Mouse (Mus musculus): ENCODE results near the gene Itga5. TPM values are rescaled to one million over a fixed set of nuclear protein-coding genes. Genes with fewer than 3 reads are reported as not detected.

The Itga5 gene
- polyA plus RNA-seq, 1 experiment from 2014 or later: 42.3 TPM

- Histone ChIP-seq H3K9ac (ENCODE audit: low read length) (no peak overlapping the region), H3K27me3 (ENCODE audit: control insufficient read depth, insufficient read depth, low read depth, low read length) (no peaks in the 10 kb centered on the region), H3K4me3 (ENCODE audit: low read length) (no peak overlapping the region), H3K9me3 (ENCODE audit: control insufficient read depth, low read length) (no peaks in the 10 kb centered on the region), H3K27ac (ENCODE audit: low read length) (peak overlapping the region; percentile 3), H3K4me2 (ENCODE audit: low read depth, low read length) (no peak overlapping the region), H3K4me1 (replicated peaks; ENCODE audit: control insufficient read depth, insufficient read depth, low read length) (peaks cover 22% of the 10 kb centered on the region), H3K36me3 (ENCODE audit: control insufficient read depth, insufficient read depth, low read length) (no peaks in the 10 kb centered on the region)
- 24% methylated on average over 3 of the region's 3 CpGs for WGBS
- ATAC-seq (ENCODE audit: low read depth): no peak
Measured at GRCm38 (mm10) chr15:103378665-103379356, 12.2 kb upstream of the Itga5 start.

GRCm38 (mm10) chr15:103377752-103378664, 11.4 kb upstream of the Itga5 start:
- Histone ChIP-seq H3K27me3 (ENCODE audit: control insufficient read depth, insufficient read depth, low read depth, low read length) (no peaks in the 10 kb centered on the region), H3K4me2 (ENCODE audit: low read depth, low read length) (peak overlapping the region; percentile 13; the same call in 1 of the 2 replicates), H3K36me3 (ENCODE audit: control insufficient read depth, insufficient read depth, low read length) (no peaks in the 10 kb centered on the region), H3K27ac (ENCODE audit: low read length) (peak overlapping the region; percentile 77), H3K4me1 (replicated peaks; ENCODE audit: control insufficient read depth, insufficient read depth, low read length) (peaks cover 16% of the 10 kb centered on the region), H3K4me3 (ENCODE audit: low read length) (no peak overlapping the region), H3K9ac (ENCODE audit: low read length) (no peak overlapping the region), H3K9me3 (ENCODE audit: control insufficient read depth, low read length) (no peaks in the 10 kb centered on the region)
- ATAC-seq (ENCODE audit: low read depth): peak; percentile 52
- WGBS: 52% methylated on average over 3 of the region's 3 CpGs

- H3K27ac ChIP-seq (ENCODE audit: low read length): peak overlapping the region; percentile 60
- H3K36me3 ChIP-seq (ENCODE audit: control insufficient read depth, insufficient read depth, low read length): no peaks in the 10 kb centered on the region
- H3K4me2 ChIP-seq (ENCODE audit: low read depth, low read length): no peak overlapping the region; the same call in 1 of the 2 replicates
- no peaks in the 10 kb centered on the region for H3K9me3 ChIP-seq (ENCODE audit: control insufficient read depth, low read length)
- ATAC-seq (ENCODE audit: low read depth): no peak
- 33% methylated on average over 8 of the region's 8 CpGs for WGBS
- H3K27me3 ChIP-seq (ENCODE audit: control insufficient read depth, insufficient read depth, low read depth, low read length): no peaks in the 10 kb centered on the region
- 0 out of 2 replicates have a peak overlapping the region, but pooled peaks have one; percentile 1 for H3K9ac ChIP-seq (ENCODE audit: low read length)
- peaks cover 14% of the 10 kb centered on the region for H3K4me1 ChIP-seq (replicated peaks; ENCODE audit: control insufficient read depth, insufficient read depth, low read length)
- no peak overlapping the region for H3K4me3 ChIP-seq (ENCODE audit: low read length)
Measured at GRCm38 (mm10) chr15:103376837-103377269, 10.3 kb upstream of the Itga5 start.

GRCm38 (mm10) chr15:103375112-103375800, 8.7 kb upstream of the Itga5 start:
- Histone ChIP-seq H3K27me3 (ENCODE audit: control insufficient read depth, insufficient read depth, low read depth, low read length) (no peaks in the 10 kb centered on the region), H3K9me3 (ENCODE audit: control insufficient read depth, low read length) (no peaks in the 10 kb centered on the region), H3K9ac (ENCODE audit: low read length) (no peak overlapping the region), H3K36me3 (ENCODE audit: control insufficient read depth, insufficient read depth, low read length) (no peaks in the 10 kb centered on the region), H3K4me1 (replicated peaks; ENCODE audit: control insufficient read depth, insufficient read depth, low read length) (peaks cover 17% of the 10 kb centered on the region), H3K4me3 (ENCODE audit: low read length) (no peak overlapping the region), H3K27ac (ENCODE audit: low read length) (no peak overlapping the region), H3K4me2 (ENCODE audit: low read depth, low read length) (no peak overlapping the region)
- 73% methylated on average over 4 of the region's 4 CpGs for WGBS
- ATAC-seq (ENCODE audit: low read depth): no peak

GRCm38 (mm10) chr15:103372461-103372860, 5.9 kb upstream of the Itga5 start:
- H3K27ac ChIP-seq (ENCODE audit: low read length): no peak overlapping the region
- H3K36me3 ChIP-seq (ENCODE audit: control insufficient read depth, insufficient read depth, low read length): no peaks in the 10 kb centered on the region
- no peak overlapping the region for H3K9ac ChIP-seq (ENCODE audit: low read length)
- no peak overlapping the region for H3K4me2 ChIP-seq (ENCODE audit: low read depth, low read length)
- H3K27me3 ChIP-seq (ENCODE audit: control insufficient read depth, insufficient read depth, low read depth, low read length): no peaks in the 10 kb centered on the region
- no peak overlapping the region for H3K4me3 ChIP-seq (ENCODE audit: low read length)
- H3K9me3 ChIP-seq (ENCODE audit: control insufficient read depth, low read length): no peaks in the 10 kb centered on the region
- no peak for ATAC-seq (ENCODE audit: low read depth)
- H3K4me1 ChIP-seq (replicated peaks; ENCODE audit: control insufficient read depth, insufficient read depth, low read length): peaks cover 11% of the 10 kb centered on the region

- H3K4me3 ChIP-seq (ENCODE audit: low read length): no peak overlapping the region
- peaks cover 9% of the 10 kb centered on the region for H3K4me1 ChIP-seq (replicated peaks; ENCODE audit: control insufficient read depth, insufficient read depth, low read length)
- no peak overlapping the region for H3K9ac ChIP-seq (ENCODE audit: low read length)
- H3K27me3 ChIP-seq (ENCODE audit: control insufficient read depth, insufficient read depth, low read depth, low read length): no peaks in the 10 kb centered on the region
- WGBS: 59% methylated on average over 1 of the region's 1 CpGs
- no peaks in the 10 kb centered on the region for H3K36me3 ChIP-seq (ENCODE audit: control insufficient read depth, insufficient read depth, low read length)
- no peak overlapping the region for H3K4me2 ChIP-seq (ENCODE audit: low read depth, low read length)
- H3K9me3 ChIP-seq (ENCODE audit: control insufficient read depth, low read length): no peaks in the 10 kb centered on the region
- H3K27ac ChIP-seq (ENCODE audit: low read length): no peak overlapping the region
- ATAC-seq (ENCODE audit: low read depth): no peak
Measured at GRCm38 (mm10) chr15:103371741-103372140, 5.2 kb upstream of the Itga5 start.

GRCm38 (mm10) chr15:103371208-103371607, 4.6 kb upstream of the Itga5 start:
- H3K4me2 ChIP-seq (ENCODE audit: low read depth, low read length): no peak overlapping the region
- ATAC-seq (ENCODE audit: low read depth): no peak
- H3K4me3 ChIP-seq (ENCODE audit: low read length): no peak overlapping the region
- no peaks in the 10 kb centered on the region for H3K27me3 ChIP-seq (ENCODE audit: control insufficient read depth, insufficient read depth, low read depth, low read length)
- no peaks in the 10 kb centered on the region for H3K36me3 ChIP-seq (ENCODE audit: control insufficient read depth, insufficient read depth, low read length)
- no peaks in the 10 kb centered on the region for H3K9me3 ChIP-seq (ENCODE audit: control insufficient read depth, low read length)
- WGBS: 17% methylated on average over 2 of the region's 2 CpGs
- no peak overlapping the region for H3K27ac ChIP-seq (ENCODE audit: low read length)
- no peak overlapping the region for H3K9ac ChIP-seq (ENCODE audit: low read length)
- H3K4me1 ChIP-seq (replicated peaks; ENCODE audit: control insufficient read depth, insufficient read depth, low read length): peaks cover 9% of the 10 kb centered on the region; the same call in 1 of the 2 replicates

- 36% methylated on average over 4 of the region's 4 CpGs for WGBS
- H3K4me2 ChIP-seq (ENCODE audit: low read depth, low read length): no peak overlapping the region
- no peaks in the 10 kb centered on the region for H3K36me3 ChIP-seq (ENCODE audit: control insufficient read depth, insufficient read depth, low read length)
- H3K9me3 ChIP-seq (ENCODE audit: control insufficient read depth, low read length): no peaks in the 10 kb centered on the region
- no peak for ATAC-seq (ENCODE audit: low read depth)
- H3K4me1 ChIP-seq (replicated peaks; ENCODE audit: control insufficient read depth, insufficient read depth, low read length): peaks cover 9% of the 10 kb centered on the region; the same call in 1 of the 2 replicates
- no peak overlapping the region for H3K27ac ChIP-seq (ENCODE audit: low read length)
- no peaks in the 10 kb centered on the region for H3K27me3 ChIP-seq (ENCODE audit: control insufficient read depth, insufficient read depth, low read depth, low read length)
- no peak overlapping the region for H3K4me3 ChIP-seq (ENCODE audit: low read length)
- H3K9ac ChIP-seq (ENCODE audit: low read length): no peak overlapping the region
Measured at GRCm38 (mm10) chr15:103370462-103370861, 3.9 kb upstream of the Itga5 start.

- H3K4me1 ChIP-seq (replicated peaks; ENCODE audit: control insufficient read depth, insufficient read depth, low read length): peaks cover 16% of the 10 kb centered on the region; the same call in 1 of the 2 replicates
- no peak overlapping the region for H3K9ac ChIP-seq (ENCODE audit: low read length)
- no peak overlapping the region for H3K4me3 ChIP-seq (ENCODE audit: low read length)
- H3K9me3 ChIP-seq (ENCODE audit: control insufficient read depth, low read length): no peaks in the 10 kb centered on the region
- no peaks in the 10 kb centered on the region for H3K27me3 ChIP-seq (ENCODE audit: control insufficient read depth, insufficient read depth, low read depth, low read length)
- no peak for ATAC-seq (ENCODE audit: low read depth)
- WGBS: 56% methylated on average over 1 of the region's 1 CpGs
- no peaks in the 10 kb centered on the region for H3K36me3 ChIP-seq (ENCODE audit: control insufficient read depth, insufficient read depth, low read length)
- H3K27ac ChIP-seq (ENCODE audit: low read length): no peak overlapping the region
- H3K4me2 ChIP-seq (ENCODE audit: low read depth, low read length): no peak overlapping the region
Measured at GRCm38 (mm10) chr15:103369123-103369522, 2.6 kb upstream of the Itga5 start.

Measured in lung, embryonic 16.5 days (tissue).